Mouse (Mus musculus) testis, adult 2 months (tissue): Measurements from ENCODE around the gene Hoxd12.

Source experiments
- CTCF ChIP-seq: fragments of 200-500 bp; IDR thresholded peaks from 2 replicates; pipeline ENCODE4 v1.5.1; 2012; ENCODE audit warnings: low read depth, mild to moderate bottlenecking, inconsistent platforms, low read length, moderate library complexity; ENCODE audit not compliant: control insufficient read depth, insufficient read depth, insufficient replicate concordance
- POLR2A ChIP-seq: fragments of 200-500 bp; IDR thresholded peaks from 2 replicates; pipeline ENCODE4 v1.6.1; 2012; ENCODE audit warnings: low read depth, mild to moderate bottlenecking, inconsistent platforms, low read length, moderate library complexity; ENCODE audit not compliant: control insufficient read depth

DNA sequence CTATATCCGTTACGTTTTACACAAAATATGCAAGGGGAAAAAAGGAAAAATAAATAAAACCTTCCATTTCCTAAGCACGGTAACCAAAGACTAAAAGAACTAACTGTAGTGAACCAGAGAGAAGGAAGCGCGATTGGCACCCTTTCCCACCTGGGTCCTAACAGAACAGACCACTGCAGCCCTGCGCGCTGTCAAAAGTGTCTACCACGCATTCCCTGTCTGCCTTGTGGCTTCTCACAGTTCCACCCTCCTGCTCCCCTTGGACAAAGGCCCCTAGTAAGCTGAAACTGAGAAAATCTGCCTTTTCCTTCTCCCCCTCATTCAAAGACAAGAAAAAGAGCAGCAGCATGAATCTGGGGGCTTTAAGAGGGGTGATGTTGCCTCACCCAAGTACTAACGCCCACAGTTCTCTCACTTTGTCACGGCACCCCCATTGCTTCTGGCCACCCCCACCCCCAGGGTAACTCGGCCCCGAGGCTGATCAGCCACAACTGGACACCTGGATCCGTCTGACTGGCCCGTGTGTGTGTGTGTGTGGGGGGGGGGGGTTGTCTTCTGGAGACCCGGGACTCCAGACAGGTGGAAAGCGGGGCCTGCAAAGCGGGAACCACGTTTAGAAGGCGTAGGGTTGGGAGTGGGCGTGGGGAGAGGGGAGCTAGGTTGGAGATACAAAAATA is 19.9 kb upstream of the Hoxd12 start:
- TF ChIP-seq POLR2A: no peak
- TF ChIP-seq CTCF: no peak
